Mouse (Mus musculus) colon, adult 2 months (tissue): Measurements from ENCODE around the gene U2af1l4. TPM values are rescaled to one million over a fixed set of nuclear protein-coding genes. Genes with fewer than 3 reads are reported as not detected.

ENCODE experiments used
- polyA plus RNA-seq: library from polyadenylated mRNA; depleted of rRNA; stranded (reverse); fragments of >200 nt; gene quantifications from 2 replicates; pipeline ENCODE4 v1.2.3, GENCODE M21; 2012; rRNA removed

The U2af1l4 gene
- 40.8 and 56.2 TPM in 2 replicates for polyA plus RNA-seq

GRCm38 (mm10) chr7:30563117-30563905 is at the start of gene U2af1l4, which contains the start of the genes Gm49396 and Psenen:
TSS of gene U2af1l4 (plus strand) at chr7:30563301.
TSS of gene Gm49396 (plus strand) at chr7:30563344.
TSS of gene Psenen (minus strand) at chr7:30563627.

DNA sequence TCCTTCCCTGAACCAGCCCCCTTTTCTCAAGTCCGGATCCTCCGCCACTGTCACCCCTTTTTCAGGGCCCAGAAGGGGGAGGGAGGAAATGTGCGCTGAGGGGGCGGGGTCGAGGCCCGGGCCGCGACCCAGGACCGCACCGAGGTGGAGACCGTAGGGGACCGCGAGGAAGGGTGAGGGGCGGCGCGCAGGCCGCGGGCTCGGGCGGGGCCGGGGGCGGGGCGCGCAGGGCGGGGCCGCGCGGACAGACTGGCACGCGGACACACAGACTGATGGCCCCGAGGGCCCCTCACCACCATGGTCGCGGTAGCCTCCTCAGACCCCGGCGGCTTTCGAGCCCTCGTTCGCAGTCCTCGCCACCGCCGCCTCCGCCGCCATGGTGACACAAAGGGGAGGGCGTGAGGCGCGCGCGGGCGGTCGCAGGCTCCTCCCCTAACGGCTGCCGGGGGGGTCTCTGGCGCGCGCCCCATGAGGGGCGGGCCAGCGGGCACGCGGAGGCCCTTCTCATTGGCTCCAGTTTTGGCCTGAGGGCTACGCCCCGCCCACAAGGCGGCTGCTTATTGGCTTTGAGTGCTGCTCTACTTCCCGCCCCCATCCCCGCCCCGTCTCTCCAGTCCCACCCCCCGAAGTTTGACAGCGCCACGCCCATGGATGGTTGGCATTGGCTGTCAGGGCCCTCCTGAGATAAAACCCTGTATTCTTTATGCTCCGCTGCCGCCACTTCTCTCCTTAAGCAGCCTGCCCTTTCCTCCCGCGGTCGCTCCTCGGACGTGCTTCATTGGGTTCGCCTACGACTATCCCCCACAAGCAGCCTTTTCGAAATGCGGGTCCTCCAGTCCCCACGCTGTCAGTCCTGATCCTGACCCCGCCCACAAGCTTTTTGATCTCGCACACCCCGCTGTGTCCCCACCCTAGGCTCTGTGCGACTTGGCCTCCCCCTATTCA is 28.2 kb upstream of the U2af1l4 start, which contains the start of gene Arhgap33:
TSS of gene Arhgap33 (minus strand) at position 428 of the 945 bp plus-strand sequence.

GRCm38 (mm10) chr7:30552102-30553020 is 10.7 kb upstream of the U2af1l4 start, which contains the start of the genes Hspb6 and Proser3:
TSS of gene Hspb6 (plus strand) at chr7:30552178.
TSS of gene Proser3 (minus strand) at chr7:30552299.

GRCm38 (mm10) chr7:30559443-30559954 is 3.6 kb upstream of the U2af1l4 start, which contains the start of gene Lin37:
TSS of gene Lin37 (minus strand) at chr7:30559838.

DNA sequence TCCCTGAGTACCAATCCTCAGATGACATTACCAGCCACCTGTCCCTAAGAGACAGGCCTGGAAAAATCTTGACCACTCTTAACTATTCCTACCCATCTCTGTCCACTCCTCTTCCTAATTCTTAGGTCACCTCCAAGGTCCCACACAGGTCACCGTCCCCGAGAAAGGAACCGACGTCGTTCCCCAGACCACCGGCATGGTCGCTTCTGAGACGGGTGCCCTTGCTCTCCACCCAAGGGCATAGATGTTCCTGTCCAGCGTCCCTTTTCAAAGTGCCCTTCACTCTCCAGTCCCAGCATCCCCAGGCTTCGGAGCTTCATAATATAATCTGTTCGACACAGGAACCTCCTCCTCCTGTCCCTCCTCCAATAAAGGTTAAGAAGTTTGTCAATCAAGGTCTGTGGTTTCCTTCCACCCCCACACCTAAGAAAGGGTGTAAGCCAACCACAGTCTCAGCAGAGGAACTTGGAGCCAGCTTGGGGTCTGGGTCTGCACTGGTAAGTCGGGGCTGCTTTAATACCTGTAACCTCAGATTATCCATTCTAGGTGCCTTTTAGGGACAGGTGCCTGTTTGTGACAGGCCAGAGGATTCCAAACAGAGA is 2.0 kb downstream of the U2af1l4 start, which contains the start of gene Igflr1:
TSS of gene Igflr1 (plus strand) at position 458 of the 602 bp plus-strand sequence.

GRCm38 (mm10) chr7:30588676-30589434 is 25.8 kb downstream of the U2af1l4 start, which contains the start of gene Kmt2b:
TSS of gene Kmt2b (minus strand) at chr7:30588726.

GRCm38 (mm10) chr7:30598786-30599185 is 35.7 kb downstream of the U2af1l4 start, which contains the start of gene Zbtb32:
TSS of gene Zbtb32 (minus strand) at chr7:30598909.

GRCm38 (mm10) chr7:30612654-30613402 is 49.7 kb downstream of the U2af1l4 start, which contains the start of gene Upk1a:
TSS of gene Upk1a (minus strand) at chr7:30612847.

Other genes starting within 250 kb of the U2af1l4 start
- 11.0 and 13.9 TPM in 2 replicates for gene Syne4, start 248.5 kb upstream of the U2af1l4 start, polyA plus RNA-seq
- 1.2 and 1.4 TPM in 2 replicates for gene E130208F15Rik, start 241.6 kb upstream of the U2af1l4 start, polyA plus RNA-seq
- gene Sdhaf1, start 239.4 kb upstream of the U2af1l4 start, polyA plus RNA-seq = 26.8 and 37.9 TPM in 2 replicates
- gene Lrfn3, start 200.5 kb upstream of the U2af1l4 start, polyA plus RNA-seq = 25.6 and 26.3 TPM in 2 replicates
- 54.3 and 84.5 TPM in 2 replicates for gene Tyrobp, start 149.5 kb upstream of the U2af1l4 start, polyA plus RNA-seq
- 12.2 and 17.0 TPM in 2 replicates for gene Hcst, start 143.4 kb upstream of the U2af1l4 start, polyA plus RNA-seq
- gene Nfkbid, start 141.6 kb upstream of the U2af1l4 start, polyA plus RNA-seq = 7.8 and 8.1 TPM in 2 replicates
- 49.6 and 52.2 TPM in 2 replicates for gene Aplp1, start 117.8 kb upstream of the U2af1l4 start, polyA plus RNA-seq
- 0.35 and 0.52 TPM in 2 replicates for gene Kirrel2, start 105.6 kb upstream of the U2af1l4 start, polyA plus RNA-seq
- 0.03 and 0.80 TPM in 2 replicates for gene Nphs1, start 105.0 kb upstream of the U2af1l4 start, polyA plus RNA-seq
- gene Prodh2, start 69.7 kb upstream of the U2af1l4 start, polyA plus RNA-seq = not detected in 2 replicates
- gene Arhgap33, start 28.2 kb upstream of the U2af1l4 start, polyA plus RNA-seq = 17.3 and 18.3 TPM in 2 replicates
- gene Hspb6, start 11.1 kb upstream of the U2af1l4 start, polyA plus RNA-seq = 80.2 and 99.4 TPM in 2 replicates
- gene Proser3, start 11.0 kb upstream of the U2af1l4 start, polyA plus RNA-seq = 8.5 TPM in 2 replicates
- gene Lin37, start 3.5 kb upstream of the U2af1l4 start, polyA plus RNA-seq = 32.0 and 32.4 TPM in 2 replicates
- gene Gm49396, start within 50 bp of the U2af1l4 start, polyA plus RNA-seq = 1.2 and 1.4 TPM in 2 replicates
- gene Psenen, start 326 bp downstream of the U2af1l4 start, polyA plus RNA-seq = 109 and 156 TPM in 2 replicates
- gene Igflr1, start 2.1 kb downstream of the U2af1l4 start, polyA plus RNA-seq = 7.7 and 8.8 TPM in 2 replicates
- 46.0 and 47.1 TPM in 2 replicates for gene Kmt2b, start 25.4 kb downstream of the U2af1l4 start, polyA plus RNA-seq
- gene Zbtb32, start 35.6 kb downstream of the U2af1l4 start, polyA plus RNA-seq = 5.3 and 6.6 TPM in 2 replicates
- gene Upk1a, start 49.5 kb downstream of the U2af1l4 start, polyA plus RNA-seq = 24.9 and 37.7 TPM in 2 replicates
- gene Cox6b1, start 62.9 kb downstream of the U2af1l4 start, polyA plus RNA-seq = 423 and 473 TPM in 2 replicates
- gene Etv2, start 72.6 kb downstream of the U2af1l4 start, polyA plus RNA-seq = not detected in 2 replicates
- gene Rbm42, start 87.0 kb downstream of the U2af1l4 start, polyA plus RNA-seq = 82.7 and 93.1 TPM in 2 replicates
- 7.2 and 8.7 TPM in 2 replicates for gene Haus5, start 101.7 kb downstream of the U2af1l4 start, polyA plus RNA-seq
- gene Pmis2, start 108.3 kb downstream of the U2af1l4 start, polyA plus RNA-seq = not detected in 2 replicates
- gene 2200002J24Rik, start 135.6 kb downstream of the U2af1l4 start, polyA plus RNA-seq = 0.91 and 1.2 TPM in 2 replicates
- gene Atp4a, start 148.9 kb downstream of the U2af1l4 start, polyA plus RNA-seq = 0.51 and 0.90 TPM in 2 replicates
- gene Tmem147, start 166.2 kb downstream of the U2af1l4 start, polyA plus RNA-seq = 158 and 172 TPM in 2 replicates
- gene Gapdhs, start 180.4 kb downstream of the U2af1l4 start, polyA plus RNA-seq = not detected in 2 replicates
- 1.2 and 1.8 TPM in 2 replicates for gene Sbsn, start 188.2 kb downstream of the U2af1l4 start, polyA plus RNA-seq
- gene Dmkn, start 200.5 kb downstream of the U2af1l4 start, polyA plus RNA-seq = 3.6 and 5.1 TPM in 2 replicates
- gene Krtdap, start 224.6 kb downstream of the U2af1l4 start, polyA plus RNA-seq = not detected in 2 replicates